Mouse (Mus musculus) urinary bladder, postnatal 4 days (tissue): ENCODE data around the gene Ftsj3.

Source experiments
- DNase-seq, 2 experiments: peaks; one replicate each; pipeline ENCODE4 v3.0.0; 2021 to 2022; ENCODE audit warnings: low spot score in 2 of 2

Gene Ftsj3

DNA sequence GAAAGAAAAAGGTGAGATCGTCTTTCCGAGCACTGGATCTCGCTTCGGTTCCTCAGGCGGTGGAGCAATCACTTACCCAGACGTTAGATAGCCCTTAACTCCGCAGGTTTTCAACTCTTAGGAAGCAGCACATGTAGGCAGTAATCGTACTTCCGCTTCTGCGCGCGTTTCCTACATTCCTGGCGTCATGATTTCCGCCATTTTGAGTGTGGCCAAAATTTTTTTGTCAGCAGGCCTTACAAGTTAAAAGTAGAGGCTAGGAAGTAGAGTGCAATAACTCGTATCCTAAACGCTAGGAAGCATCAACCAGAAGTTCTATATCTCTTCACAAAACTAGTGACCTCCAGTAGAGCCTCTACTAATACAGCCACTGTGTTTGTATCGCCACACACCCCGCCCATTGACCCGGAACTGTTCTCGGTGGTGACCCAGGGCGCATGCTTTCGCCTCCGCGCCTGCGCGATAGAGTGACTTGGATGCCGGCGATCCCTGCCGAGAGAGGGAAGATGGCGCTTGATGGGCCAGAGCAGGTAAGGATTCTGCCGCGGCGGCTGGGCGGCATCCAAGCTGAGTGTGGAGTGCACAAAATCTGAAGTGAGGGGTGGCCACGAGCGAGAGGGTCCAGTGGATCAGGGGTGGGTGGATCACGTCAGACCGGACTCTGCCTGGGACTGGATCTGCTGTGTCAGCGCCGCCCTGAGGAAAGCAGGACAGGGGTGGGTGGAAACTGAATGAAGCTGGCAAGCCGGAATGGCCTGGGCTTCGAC lies at the start of gene Ftsj3, which contains the start of gene Psmc5:
TSS of gene Ftsj3 (minus strand) at position 395 of the 767 bp plus-strand sequence.
TSS of gene Psmc5 (plus strand) at position 470 of the 767 bp plus-strand sequence.
- peak; percentile 96 to 99 for DNase-seq

DNA sequence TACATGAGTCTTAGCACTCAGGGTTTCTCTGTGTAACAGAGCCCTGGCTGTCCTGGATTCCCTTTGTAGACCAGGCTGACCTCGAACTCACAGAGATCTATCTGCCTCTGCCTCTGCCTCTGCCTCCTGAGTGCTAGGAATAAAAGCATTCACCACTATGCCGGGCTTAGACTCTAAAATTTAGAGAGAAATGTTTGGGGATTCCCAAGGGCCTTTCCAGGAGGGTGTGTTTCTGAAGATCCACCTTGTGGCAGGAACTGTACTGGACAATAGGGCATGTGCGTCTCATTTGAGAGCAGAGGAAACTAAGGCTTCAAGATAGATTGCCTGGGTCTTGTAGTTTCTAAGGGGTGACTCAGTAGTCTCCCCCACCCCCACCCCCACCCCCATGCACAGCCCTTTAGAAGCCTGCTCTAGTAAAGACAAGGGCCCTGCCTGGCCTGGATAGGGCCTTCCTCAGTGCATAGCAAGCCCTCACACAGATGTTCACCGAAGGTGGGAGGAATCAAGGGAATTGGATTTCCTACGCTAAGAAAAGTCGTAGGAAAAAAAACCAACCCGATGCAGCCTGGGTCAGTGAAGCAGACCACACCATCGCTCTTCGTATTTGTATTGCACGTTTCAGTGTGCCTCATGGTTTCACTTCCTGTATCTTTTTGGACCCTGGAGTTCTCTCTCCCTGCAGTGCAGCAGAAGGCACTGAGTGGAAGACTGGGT lies 49.6 kb upstream of the Ftsj3 start:
- DNase-seq: no peak

DNA sequence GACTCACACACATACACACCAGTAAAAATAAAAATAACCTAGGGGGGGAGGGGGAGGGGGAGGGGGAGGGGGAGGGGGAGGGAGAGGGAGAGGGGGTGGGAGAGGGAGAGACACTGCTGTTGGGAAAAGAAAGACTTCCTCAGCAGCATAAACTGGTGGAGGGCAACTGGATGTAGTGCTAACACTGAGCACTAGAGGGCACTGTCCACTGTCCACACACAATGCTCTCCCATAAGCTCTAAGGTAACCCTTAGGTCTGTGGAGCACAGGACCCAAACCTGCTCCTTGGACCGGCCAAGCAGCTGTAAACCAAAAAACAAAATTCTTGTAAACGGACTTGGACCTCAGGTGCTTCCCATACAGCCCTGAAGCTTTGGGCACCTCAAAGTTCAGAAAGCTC lies 46.8 kb upstream of the Ftsj3 start:
- DNase-seq: no peak

DNA sequence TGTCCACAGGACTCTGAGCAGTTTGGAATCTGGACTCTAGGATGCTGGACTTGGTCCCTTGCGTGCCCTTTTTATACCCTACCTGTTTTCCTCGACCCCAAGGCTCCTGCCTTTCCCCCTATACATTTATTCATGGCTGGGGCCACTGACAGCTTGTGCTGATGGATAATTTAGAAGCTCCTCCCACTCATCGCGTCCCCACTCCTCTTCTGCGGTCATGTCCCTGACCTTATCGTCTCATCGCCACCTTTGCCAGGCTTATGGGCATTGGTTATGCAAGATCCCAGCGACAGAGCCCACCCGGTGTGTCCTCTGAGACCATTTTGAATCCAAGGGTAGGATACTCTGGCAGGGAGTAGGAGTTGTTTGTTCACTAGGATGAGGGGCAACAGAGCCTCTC lies 45.9 kb upstream of the Ftsj3 start, which contains the start of gene Gh:
TSS of gene Gh (minus strand) at position 101 of the 400 bp plus-strand sequence.
- no peak for DNase-seq

DNA sequence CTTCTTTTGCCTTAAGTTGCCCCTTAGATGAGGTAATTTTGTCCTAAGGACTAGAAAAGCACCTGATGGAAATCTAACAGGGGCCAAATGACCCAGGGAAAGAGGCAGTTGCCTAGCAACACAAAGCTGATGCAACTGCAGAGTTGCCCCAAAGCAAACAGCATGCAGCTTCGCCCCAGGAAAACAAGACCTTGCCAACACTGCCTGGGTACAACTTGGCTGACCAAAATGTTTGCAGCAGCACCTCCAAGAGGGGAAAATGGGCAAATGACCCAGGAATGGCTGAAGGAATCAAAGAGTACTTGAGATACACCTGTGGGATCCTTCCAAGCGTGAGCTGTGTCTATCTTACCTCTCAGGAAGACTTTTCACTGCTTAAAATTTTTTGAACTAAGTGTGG lies 36.0 kb upstream of the Ftsj3 start:
- DNase-seq: no peak

DNA sequence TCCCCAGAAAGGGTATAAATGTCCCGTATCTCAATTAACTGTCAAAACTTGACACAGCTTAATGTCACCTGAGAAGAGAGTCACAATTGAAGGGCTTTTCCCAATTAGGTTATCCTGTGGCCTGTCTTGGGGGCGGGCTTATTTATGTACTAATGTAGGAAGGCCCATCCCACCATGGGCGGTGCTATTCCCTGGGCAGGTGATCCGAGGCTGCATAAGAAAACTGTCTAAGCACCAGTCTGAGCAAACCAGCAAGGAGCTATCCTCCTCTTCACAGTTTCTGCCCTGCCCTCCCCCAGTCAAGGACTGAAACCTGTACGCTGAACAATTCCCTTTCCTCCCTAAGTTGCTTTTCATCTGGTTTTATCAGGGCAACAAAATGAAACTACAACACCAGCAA lies 34.5 kb upstream of the Ftsj3 start:
- DNase-seq: no peak

DNA sequence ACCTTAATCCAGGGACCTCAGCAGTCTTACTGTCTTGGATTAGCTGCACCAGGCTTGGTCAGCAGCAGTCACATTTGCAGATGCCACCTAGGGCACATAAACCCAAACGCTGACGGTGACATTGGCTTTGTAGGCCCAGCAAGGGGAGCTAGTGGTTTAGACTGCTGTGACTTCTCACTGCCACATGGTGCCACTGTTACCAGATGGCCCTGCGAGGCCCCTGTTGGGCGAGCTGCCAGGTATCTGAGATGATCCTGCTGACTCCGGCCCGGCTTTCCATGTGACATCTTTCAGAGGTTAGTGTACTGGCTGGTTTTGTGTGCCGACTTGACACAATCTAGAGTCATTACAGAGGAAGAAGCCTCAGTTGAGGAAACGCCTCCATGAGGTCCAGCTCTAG lies 33.5 kb upstream of the Ftsj3 start:
- DNase-seq: no peak

DNA sequence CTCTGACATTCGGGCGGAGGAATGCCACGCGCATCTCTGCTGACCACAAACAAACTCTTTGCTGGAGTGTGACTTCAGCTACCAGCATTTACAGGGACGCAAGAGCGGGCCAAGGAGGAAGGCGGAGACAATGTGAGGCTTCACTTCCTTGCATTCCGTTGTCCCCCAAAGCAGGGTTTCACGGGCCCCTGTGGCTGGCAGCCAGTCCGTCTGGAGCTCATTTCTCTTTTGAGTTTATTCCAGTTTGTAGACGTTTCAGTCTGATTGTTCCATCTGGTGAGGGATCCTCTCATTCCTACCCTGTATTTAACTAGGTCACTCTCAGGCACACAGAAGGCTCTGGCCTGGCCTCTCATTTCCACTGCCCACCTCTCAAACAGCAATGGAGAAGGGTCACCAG lies 31.1 kb upstream of the Ftsj3 start:
- no peak for DNase-seq

DNA sequence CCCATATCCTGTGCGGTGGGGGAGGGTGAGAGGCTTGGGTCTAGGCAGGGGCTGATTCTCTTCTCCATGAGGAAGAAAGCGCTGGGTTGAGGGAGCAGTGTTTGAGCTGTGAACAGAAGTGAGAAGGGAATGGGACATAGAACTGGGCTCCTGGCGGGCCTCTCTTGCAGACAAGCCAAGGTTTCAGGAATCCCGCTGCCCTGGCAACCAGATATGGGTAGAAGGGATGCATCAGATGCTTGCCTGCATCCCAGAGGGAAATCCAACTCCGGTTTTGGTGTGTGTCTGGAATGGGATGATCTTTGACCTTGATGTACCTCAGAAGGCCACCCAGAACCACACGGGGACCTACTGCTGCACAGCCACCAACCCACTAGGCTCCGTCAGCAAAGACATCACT lies 30.3 kb upstream of the Ftsj3 start:
- DNase-seq: no peak

DNA sequence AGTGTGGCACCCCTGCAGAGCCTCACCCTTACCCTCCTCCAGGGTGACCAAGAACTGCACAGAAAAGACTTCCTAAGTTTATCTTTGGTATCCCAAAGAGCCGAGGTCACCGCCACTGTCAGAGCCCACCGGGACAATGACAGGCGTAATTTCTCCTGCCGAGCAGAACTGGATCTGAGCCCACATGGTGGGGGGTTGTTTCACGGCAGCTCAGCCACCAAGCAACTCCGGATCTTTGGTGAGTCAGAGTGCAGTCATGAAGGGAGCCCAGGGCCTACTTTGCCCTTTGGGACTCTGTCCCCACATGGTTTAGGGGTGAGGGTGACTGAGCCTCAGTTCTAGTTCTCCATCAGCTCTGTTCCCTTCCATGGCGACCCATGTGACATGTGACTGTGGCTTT lies 28.2 kb upstream of the Ftsj3 start:
- no peak for DNase-seq

DNA sequence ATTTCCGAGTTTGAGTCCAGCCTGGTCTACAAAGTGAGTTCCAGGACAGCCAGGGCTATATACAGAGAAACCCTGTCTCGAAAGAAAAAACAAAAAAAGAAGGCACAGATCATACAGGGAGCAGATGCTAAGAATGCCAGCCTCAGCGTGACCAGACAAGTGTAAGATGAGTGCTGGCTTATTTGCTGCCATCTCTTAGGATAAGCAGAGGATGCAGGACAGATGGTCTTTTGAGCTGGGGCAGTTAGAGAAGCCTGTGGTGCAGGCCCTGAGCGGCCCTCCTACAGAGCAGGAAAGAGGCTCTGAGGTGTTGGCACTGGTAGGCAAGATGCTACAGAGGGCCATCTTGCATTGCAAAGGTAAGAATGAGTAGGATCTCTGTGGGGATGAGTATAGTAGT lies 27.5 kb upstream of the Ftsj3 start:
- DNase-seq: no peak

DNA sequence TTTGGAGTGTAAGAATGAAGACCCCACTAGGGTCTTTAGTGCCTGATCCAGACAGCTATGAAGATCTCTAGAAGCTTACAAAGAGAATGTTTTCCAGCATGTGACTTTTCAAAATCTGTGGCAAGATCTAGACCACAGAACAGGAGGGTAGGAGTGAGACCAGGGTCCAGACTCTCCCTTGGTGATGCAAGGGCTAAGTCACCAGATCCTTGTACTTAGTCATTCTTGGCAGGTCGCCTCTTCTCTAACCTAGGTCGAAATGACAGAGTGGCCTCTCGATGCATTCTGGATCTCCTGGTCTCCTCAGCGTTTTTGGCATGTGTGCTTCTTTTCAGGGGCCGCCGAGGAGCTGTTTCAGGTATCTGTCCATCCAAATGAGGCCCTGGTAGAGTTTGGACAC lies 26.6 kb upstream of the Ftsj3 start:
- no peak for DNase-seq

DNA sequence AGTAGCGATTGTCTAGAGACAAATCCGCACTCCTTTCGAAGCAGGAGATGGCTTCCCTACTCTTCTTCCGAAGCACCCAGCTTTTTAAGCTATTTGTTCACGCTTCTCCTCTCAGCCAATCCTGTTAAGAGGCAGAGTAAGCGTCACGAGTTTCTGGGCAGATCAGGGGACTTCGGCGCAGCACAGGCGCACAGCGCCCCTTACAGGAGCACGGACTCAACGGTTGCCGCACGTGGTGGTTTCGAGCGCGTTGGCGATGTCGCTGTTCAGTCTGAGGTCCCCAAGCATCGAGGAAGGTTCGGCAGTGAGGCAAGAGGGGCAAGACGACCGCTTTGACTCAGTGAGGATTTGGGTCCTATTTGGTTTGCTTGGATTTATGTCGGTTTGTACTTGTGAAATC lies 20.6 kb upstream of the Ftsj3 start, which contains the start of gene Tcam1:
TSS of gene Tcam1 (plus strand) at position 219 of the 400 bp plus-strand sequence.
- peak; percentile 88 to 95 for DNase-seq

DNA sequence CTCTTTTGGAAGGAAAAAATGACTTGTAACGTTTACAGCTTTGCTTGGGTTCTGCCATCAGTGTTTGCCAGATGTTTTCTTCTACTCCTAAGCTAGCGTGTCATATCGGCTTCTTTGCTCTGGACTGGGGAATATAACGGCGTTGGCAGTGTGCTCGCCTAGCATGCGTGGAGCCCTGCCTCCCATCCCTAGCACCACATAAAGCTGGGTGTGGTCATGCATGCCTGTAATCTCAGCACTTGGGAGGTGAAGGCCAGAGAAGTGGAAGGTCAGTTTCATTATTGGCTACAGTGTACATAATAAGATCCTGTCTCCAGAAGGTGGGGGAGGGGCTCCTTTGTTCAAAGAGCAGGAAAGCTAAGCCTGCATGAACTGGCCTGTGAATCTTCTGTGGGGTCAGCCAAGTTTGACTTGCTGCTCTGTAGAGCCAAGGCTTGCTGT lies 19.1 kb upstream of the Ftsj3 start:
- DNase-seq: peak; percentile 73

DNA sequence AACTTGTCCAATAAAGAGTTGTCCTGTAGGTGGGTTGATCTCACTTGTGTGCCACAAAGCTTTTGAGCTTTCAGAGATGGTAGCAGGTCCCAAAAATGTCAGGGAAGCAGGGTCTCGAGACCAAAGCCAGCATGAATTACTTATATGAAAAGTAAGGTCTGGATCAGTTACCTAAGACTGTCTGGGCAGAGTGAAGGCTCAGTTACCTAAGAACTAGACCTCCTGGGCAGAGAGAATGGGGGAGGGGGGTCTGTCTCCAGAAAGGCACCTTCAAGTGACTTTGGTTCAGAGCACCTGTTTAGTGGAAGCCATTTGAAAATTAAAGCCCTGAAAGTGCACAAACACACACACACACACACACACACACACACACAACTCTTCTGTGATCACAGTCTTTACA lies 18.5 kb upstream of the Ftsj3 start:
- DNase-seq: no peak

DNA sequence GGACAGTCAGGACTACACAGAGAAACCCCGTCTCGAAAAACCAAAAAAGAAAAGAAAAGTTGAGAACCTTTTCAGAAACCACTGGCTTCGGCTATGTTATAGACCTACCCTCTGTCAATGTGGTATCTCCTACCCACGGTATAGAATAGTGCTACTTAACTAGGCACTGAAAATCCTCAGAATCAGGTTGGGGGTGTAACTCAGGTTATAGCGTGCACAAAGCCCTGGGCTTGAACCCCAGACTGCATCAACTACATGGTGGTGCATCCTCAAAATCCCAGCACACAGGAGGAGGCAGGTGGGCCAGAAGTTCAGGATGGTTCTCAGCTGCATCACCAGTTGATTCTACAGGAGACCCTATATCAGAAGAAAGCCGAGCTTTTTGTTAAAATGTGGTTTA lies 17.9 kb upstream of the Ftsj3 start:
- DNase-seq: no peak

DNA sequence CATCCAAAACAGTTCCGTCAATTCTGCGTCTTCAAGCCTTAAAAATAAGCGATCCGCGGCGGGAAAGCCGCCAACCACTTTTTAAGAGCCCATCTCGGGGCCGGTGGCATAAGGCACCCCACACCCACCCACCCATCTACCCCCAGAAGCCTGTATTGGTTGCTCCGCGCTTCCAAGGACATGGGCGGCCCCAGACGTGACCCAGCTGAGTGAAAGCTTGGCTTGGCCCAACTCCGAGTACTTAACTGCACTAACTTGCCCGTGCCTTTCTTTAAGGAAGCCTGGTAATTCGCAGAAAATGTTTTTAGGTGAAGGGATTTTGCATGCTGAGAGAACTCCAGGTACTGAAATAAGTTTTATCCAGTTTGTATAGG lies 17.4 kb upstream of the Ftsj3 start:
- no peak for DNase-seq

DNA sequence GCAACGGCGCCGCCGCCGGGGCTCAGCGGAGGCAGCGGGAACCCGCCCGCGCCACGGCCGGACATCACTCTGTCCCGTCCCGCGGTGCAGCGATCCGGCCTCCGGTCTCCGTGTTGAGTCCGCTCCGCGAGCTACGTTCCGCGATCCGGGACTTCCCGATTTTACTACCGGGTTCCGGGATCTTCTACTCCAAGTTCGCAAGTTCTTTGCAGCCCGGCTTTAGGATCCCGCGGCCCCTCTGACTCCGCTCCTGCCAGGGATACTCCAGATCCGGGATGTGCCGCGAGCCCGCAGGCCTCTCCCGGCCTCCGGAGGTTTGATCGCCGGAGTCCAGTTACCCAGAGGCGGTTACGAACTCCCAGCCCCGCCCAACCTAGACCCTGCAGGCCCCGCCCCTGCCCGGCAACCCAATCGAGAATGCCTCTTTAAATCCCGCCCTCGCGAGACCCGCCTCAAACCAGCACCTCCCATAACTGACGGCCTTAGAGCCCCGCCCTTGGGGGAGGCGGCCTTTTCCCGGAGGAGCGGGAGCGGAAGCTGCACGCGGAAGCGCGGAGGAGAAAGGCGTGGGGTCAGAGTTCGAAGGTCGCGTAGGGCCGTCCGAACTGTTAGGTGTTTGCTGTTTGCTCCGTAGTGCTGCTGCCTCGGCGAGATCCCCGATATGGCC lies 16.9 kb upstream of the Ftsj3 start, which contains the start of gene Smarcd2:
TSS of gene Smarcd2 (minus strand) at position 329 of the 667 bp plus-strand sequence.
- DNase-seq: peak; percentile 99 to 100

DNA sequence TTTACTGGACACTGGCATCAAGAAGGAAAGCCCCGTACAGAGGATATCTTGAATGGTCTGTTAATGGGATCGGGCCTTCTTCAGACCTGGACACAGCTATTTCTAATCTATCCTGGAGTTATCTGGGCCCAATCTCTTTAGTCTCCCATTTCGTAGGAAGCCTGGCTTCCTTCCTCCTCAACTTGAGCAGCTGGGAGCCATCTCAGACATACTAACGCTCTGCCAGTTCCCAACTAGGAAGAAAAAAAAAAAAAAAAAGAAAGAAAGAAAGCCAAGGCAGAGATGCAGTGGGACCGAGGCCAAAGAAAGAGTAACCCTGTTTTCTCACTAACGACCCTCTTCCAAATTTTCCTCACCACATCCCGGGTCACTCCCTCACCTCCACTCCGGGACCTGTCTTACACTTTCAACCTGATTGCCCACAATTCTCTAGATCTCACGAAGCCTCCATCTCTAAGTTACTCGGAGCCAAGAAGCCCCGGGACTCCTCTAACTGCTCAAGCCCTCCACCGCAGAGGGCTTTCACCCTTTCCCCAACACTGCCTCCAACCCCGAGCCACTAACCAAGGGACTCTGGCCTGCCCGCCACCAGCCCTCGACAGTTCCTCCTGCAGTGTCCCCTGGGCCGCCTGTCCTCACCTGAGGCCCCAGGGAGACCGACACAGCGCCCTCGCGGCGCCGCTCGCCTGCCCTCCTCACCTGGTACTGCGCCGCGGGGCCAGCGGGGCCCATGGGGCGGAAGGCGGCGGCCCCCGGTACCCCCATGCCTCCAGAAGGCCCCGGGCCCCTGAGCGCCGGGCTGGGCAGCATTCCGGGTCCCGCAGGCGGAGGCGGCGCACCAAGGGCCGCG lies 16.1 kb upstream of the Ftsj3 start:
- no peak for DNase-seq

DNA sequence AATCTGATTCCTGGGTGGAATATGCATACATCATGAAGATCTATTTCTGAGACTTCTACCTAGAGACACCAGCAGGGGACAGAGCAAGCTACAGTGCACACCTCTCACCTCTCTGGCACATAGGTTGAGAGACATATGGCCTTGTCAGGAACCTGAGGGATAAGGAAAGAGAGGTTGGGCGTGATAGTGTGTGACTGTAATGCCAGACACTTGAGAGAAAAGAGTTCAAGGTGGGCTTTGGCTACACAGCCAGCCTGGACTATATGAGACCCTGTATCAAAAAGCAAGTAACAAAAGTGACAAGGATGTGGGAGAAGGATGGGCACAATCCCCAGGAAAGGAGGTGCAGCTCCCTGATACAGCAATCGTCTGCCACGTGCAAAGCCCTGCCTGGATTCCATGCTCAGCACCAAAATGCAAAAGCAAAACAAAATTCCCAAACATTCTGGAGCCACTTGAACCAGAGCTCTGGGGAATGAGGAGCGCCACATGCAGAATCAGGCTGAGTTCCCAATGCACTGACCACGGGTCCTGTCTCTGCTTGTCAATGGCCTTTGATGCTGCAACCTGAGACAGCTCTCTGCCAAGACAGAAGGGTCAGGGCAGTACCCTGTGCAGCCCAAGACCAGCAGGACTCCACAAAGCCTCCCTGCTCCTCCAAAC lies 15.4 kb upstream of the Ftsj3 start:
- no peak for DNase-seq

DNA sequence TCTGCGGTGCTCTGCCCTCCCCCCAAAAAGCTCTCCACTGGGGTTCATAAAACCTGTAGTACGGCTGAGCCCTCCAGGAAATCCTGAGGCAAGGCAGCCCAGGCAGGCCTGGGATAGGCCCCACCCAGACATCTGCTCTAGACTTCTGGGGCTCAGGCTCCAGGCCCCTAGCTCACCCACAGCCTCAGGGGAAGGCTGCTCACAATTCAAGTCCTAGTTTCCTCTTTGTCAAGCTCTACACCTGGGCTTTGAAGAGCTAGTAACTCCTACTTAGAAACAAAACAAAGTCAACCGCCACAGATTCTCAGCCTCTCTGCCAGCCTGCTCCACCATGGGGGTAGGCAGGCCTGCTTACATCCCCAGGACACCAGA lies 13.2 kb upstream of the Ftsj3 start:
- DNase-seq: no peak
